ENCODE assay signal across 10 mouse cellular contexts in the genomic region with DNA sequence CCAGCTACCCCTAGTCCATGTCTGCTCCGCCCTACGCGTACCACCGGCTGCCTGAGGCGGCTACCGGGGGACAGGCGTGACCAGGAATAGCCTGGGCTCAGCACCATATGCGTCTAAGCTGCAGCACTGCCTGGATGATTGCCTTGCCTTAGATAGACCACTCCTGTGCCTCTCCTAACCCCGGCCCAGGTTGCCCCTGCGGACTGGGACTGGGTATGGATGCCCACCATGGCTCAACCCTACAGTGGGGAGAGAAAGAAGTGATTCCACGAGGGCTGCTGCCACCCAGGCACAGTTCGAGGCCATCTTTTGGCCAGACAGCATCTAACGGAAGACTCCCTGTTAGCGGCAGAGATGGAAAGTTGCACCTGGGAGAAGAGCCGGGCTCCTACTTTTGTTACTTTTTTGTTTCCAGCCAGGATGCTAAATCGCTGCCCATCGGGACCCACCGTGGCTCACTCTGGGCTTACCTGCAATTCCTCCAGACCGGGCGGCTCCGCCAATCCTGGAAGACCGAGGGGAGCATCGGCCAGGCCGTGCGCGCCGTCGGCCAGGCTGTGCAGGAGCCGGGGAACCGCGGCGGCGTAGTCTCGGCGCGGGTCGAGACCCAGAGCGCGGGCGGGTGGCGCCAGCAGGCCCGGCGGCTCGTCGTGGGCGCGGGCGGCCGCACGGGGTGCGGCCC. TPM values are rescaled to one million over a fixed set of nuclear protein-coding genes. Genes with fewer than 3 reads are reported as not detected.
DNase-seq lines count a peak whose midpoint lies in the region; ATAC-seq and TF ChIP-seq lines count a peak whose summit lies in the region.
"Had no signal": no experiment of that assay in that cellular context is flagged by ENCODE, and none has a peak within 500 bp of the region (broad histone marks: within the 10 kb centered on the region; RNA-seq: fewer than 3 reads in every experiment).

No protein-coding gene starts in this region.

- peaks cover 88% of the 10 kb centered on the region for H3K27me3 ChIP-seq in liver, embryonic 14.5 days (ENCODE audit: control insufficient read depth, insufficient read depth, low read length)
- H3K27me3 ChIP-seq in stomach, postnatal 0 days (ENCODE audit: control insufficient read depth, insufficient read depth, low read length) = peaks cover 19% of the 10 kb centered on the region; the same call in 1 of the 2 replicates

- H3K9ac ChIP-seq in liver, embryonic 14.5 days (replicated peaks) = no peak overlapping the region
- H3K9ac ChIP-seq in stomach, postnatal 0 days (ENCODE audit: low read length) = peak overlapping the region; percentile 58

- 4% methylated on average over 51 of the region's 51 CpGs for WGBS in liver, embryonic 14.5 days (ENCODE audit: insufficient replicate concordance)
- 5% methylated on average over 38 of the region's 51 CpGs for WGBS in stomach, postnatal 0 days

- ATAC-seq in liver, embryonic 14.5 days (ENCODE audit: insufficient read depth) = no peak
- ATAC-seq in stomach, postnatal 0 days (ENCODE audit: low FRiP score, low TSS enrichment) = no peak

- peak overlapping the region; percentile 36 for H3K4me2 ChIP-seq in liver, embryonic 14.5 days (ENCODE audit: low read depth)
- H3K4me2 ChIP-seq in stomach, postnatal 0 days (replicated peaks; ENCODE audit: low read depth) = peak overlapping the region; percentile 58

- intact Hi-C loops in gastrocnemius, adult 2 months (cut with DNase I) = no loop called here

- no peak for DNase-seq in gastrocnemius, adult 2 months
- DNase-seq in gastrocnemius, postnatal 10 days = no peak
- peak; percentile 25 for DNase-seq in thymus, postnatal 4 days
- DNase-seq in thymus, postnatal 36 days = no peak
- DNase-seq in liver, embryonic 14.5 days (ENCODE audit: low read depth in 3 of 3, low spot score in 3 of 3) = no peak
- DNase-seq in stomach, postnatal 0 days (ENCODE audit: low spot score) = no peak
- no peak for DNase-seq in cerebellum, adult 9-11 months
- DNase-seq in urinary bladder, postnatal 10 days (ENCODE audit: low spot score) = no peak
- DNase-seq: adrenal gland, adult 8-10 months; lung, adult 18-20 months had no signal

- H3K4me3 ChIP-seq in gastrocnemius, adult 2 months = peak overlapping the region; percentile 64
- peak overlapping the region in 1 of 2 experiments; percentile 27; a peak in 2 of 4 replicates for H3K4me3 ChIP-seq in liver, embryonic 14.5 days (ENCODE audit: insufficient read depth in 1 of 2, low read depth in 2 of 2, low read length in 2 of 2)
- H3K4me3 ChIP-seq in stomach, postnatal 0 days (ENCODE audit: low read depth, low read length) = peak overlapping the region; percentile 44

- no peaks in the 10 kb centered on the region for H3K4me1 ChIP-seq in liver, embryonic 14.5 days (replicated peaks; ENCODE audit: control insufficient read depth in 2 of 2, insufficient read depth in 2 of 2, low read length in 1 of 2)
- H3K4me1 ChIP-seq in stomach, postnatal 0 days (replicated peaks; ENCODE audit: control insufficient read depth, insufficient read depth) = no peaks in the 10 kb centered on the region

- H3K36me3 ChIP-seq in liver, embryonic 14.5 days (replicated peaks; ENCODE audit: control insufficient read depth, insufficient read depth, low read depth) = no peaks in the 10 kb centered on the region
- no peaks in the 10 kb centered on the region for H3K36me3 ChIP-seq in stomach, postnatal 0 days (ENCODE audit: control insufficient read depth, insufficient read depth, low read length)

- H3K27ac ChIP-seq in gastrocnemius, adult 2 months = no peak overlapping the region
- H3K27ac ChIP-seq in liver, embryonic 14.5 days = no peak overlapping the region
- peak overlapping the region; percentile 61 for H3K27ac ChIP-seq in stomach, postnatal 0 days (replicated peaks)

- no peak for TF ChIP-seq CTCF in gastrocnemius, adult 2 months (IDR thresholded peaks at IDR 0.05)
- no peak for TF ChIP-seq CTCF in liver, embryonic 14.5 days (IDR thresholded peaks at IDR 0.05; ENCODE audit: low read depth)
- TF ChIP-seq CTCF in stomach, postnatal 0 days (IDR thresholded peaks at IDR 0.05; ENCODE audit: low read depth) = no peak

- no peak for TF ChIP-seq EP300 in liver, embryonic 14.5 days (IDR thresholded peaks at IDR 0.05; ENCODE audit: low read depth)
- no peak for TF ChIP-seq EP300 in stomach, postnatal 0 days (optimal IDR thresholded peaks at IDR 0.05)

- no peaks in the 10 kb centered on the region for H3K9me3 ChIP-seq in liver, embryonic 14.5 days (ENCODE audit: control insufficient read depth, low read length)
- no peaks in the 10 kb centered on the region for H3K9me3 ChIP-seq in stomach, postnatal 0 days (ENCODE audit: control insufficient read depth, low read length)

RNA-seq across cellular contexts. Expression of a gene that starts 1.2 kb away (rescaled TPM):
- not detected for total RNA-seq in gastrocnemius, adult 2 months (2021)
- total RNA-seq in gastrocnemius, postnatal 10 days (2021) = not detected
- not detected in 2 replicates for polyA plus RNA-seq in liver, embryonic 14.5 days (2012; rRNA removed)
- not detected in 2 replicates for polyA plus RNA-seq in liver, embryonic 14.5 days (2014; fragmentation: Nextera tagmentation; extraction: Ambion mirVana)
- polyA plus RNA-seq in stomach, postnatal 0 days (2015; fragmentation: Nextera tagmentation; extraction: Ambion mirVana) = 0.80 and 1.0 TPM in 2 replicates
- total RNA-seq: adrenal gland, adult 8-10 months had no signal

RNA-seq across cellular contexts. Expression of a gene that starts 18.4 kb away (rescaled TPM):
- total RNA-seq in gastrocnemius, adult 2 months (2021) = 10 to 100 TPM; 11.0 to 11.7 TPM
- total RNA-seq in gastrocnemius, postnatal 10 days (2021) = 10 to 100 TPM; 12.0 to 13.3 TPM
- polyA plus RNA-seq in liver, embryonic 14.5 days (2012; rRNA removed) = 5.5 and 5.7 TPM in 2 replicates
- 5.1 and 5.9 TPM in 2 replicates for polyA plus RNA-seq in liver, embryonic 14.5 days (2014; fragmentation: Nextera tagmentation; extraction: Ambion mirVana)
- polyA plus RNA-seq in stomach, postnatal 0 days (2015; fragmentation: Nextera tagmentation; extraction: Ambion mirVana) = 13.4 and 14.5 TPM in 2 replicates

RNA-seq across cellular contexts. Expression of a gene that starts 18.5 kb away (rescaled TPM):
- total RNA-seq in gastrocnemius, adult 2 months (2021) = 10 to 100 TPM; 27.8 to 29.3 TPM
- total RNA-seq in gastrocnemius, postnatal 10 days (2021) = 10 to 100 TPM; 22.2 to 24.2 TPM
- 4.7 and 5.9 TPM in 2 replicates for polyA plus RNA-seq in liver, embryonic 14.5 days (2012; rRNA removed)
- 6.0 and 7.5 TPM in 2 replicates for polyA plus RNA-seq in liver, embryonic 14.5 days (2014; fragmentation: Nextera tagmentation; extraction: Ambion mirVana)
- 18.2 and 20.2 TPM in 2 replicates for polyA plus RNA-seq in stomach, postnatal 0 days (2015; fragmentation: Nextera tagmentation; extraction: Ambion mirVana)

RNA-seq across cellular contexts. Expression of a gene that starts 57.4 kb away (rescaled TPM):
- 10 to 100 TPM; 93.2 to 98.3 TPM for total RNA-seq in gastrocnemius, adult 2 months (2021)
- total RNA-seq in gastrocnemius, postnatal 10 days (2021) = 100 to 1,000 TPM; 117 to 119 TPM
- polyA plus RNA-seq in liver, embryonic 14.5 days (2012; rRNA removed) = 124 and 129 TPM in 2 replicates
- polyA plus RNA-seq in liver, embryonic 14.5 days (2014; fragmentation: Nextera tagmentation; extraction: Ambion mirVana) = 286 and 298 TPM in 2 replicates
- 366 and 389 TPM in 2 replicates for polyA plus RNA-seq in stomach, postnatal 0 days (2015; fragmentation: Nextera tagmentation; extraction: Ambion mirVana)
